Mouse (Mus musculus): ENCODE data around the gene Pla2g5. TPM values are rescaled to one million over a fixed set of nuclear protein-coding genes. Genes with fewer than 3 reads are reported as not detected.

Pla2g5 gene
- total and polyA plus RNA-seq, 3 experiments = 24.8 to 87.6 (median 33.0) TPM

DNA sequence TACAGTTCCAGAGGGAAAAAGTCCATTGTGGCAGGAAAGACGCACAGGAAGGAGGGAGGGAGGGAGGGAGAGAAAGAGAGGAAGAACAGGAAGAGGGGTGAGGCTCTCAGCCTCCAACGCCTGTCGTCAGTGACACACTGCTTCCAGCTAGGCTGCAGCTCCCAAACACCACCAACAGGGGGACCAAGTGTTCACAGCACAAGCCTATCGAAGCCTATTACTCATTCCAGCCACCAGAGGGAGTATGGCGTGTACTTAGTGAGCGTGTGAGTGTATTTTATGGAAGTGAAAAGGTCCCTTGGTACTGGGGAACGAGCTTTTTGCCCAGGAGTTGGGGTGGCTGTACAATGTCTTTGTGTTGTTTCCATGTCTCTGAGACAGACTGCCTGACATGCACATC is 6.8 kb downstream of the Pla2g5 start:
- TF ChIP-seq CTCF (IDR thresholded peaks at IDR 0.05) (peak; percentile 83), EP300 (IDR thresholded peaks at IDR 0.05; ENCODE audit: insufficient read depth, low read depth, low read length) (no peak)
- H3K27ac ChIP-seq = no peak overlapping the region
- 28% methylated on average over 7 of the region's 7 CpGs for WGBS
- 0 out of 2 replicates have a peak, but pooled peaks cover 1% of the 10 kb centered on the region for H3K27me3 ChIP-seq (ENCODE audit: control insufficient read depth, insufficient read depth, low read length)
- H3K9ac ChIP-seq (ENCODE audit: low read depth, low read length) = no peak overlapping the region
- H3K4me1 ChIP-seq (ENCODE audit: control insufficient read depth, insufficient read depth, low read length) = no peaks in the 10 kb centered on the region
- intact Hi-C loops (cut with DNase I) = no loop called here
- H3K4me3 ChIP-seq = no peak overlapping the region
- H3K79me2 ChIP-seq (replicated peaks; ENCODE audit: control insufficient read depth, insufficient read depth, low read length) = no peaks in the 10 kb centered on the region
- no peaks in the 10 kb centered on the region for H3K36me3 ChIP-seq (ENCODE audit: control insufficient read depth, insufficient read depth, low read length)
- DNase-seq = no peak

DNA sequence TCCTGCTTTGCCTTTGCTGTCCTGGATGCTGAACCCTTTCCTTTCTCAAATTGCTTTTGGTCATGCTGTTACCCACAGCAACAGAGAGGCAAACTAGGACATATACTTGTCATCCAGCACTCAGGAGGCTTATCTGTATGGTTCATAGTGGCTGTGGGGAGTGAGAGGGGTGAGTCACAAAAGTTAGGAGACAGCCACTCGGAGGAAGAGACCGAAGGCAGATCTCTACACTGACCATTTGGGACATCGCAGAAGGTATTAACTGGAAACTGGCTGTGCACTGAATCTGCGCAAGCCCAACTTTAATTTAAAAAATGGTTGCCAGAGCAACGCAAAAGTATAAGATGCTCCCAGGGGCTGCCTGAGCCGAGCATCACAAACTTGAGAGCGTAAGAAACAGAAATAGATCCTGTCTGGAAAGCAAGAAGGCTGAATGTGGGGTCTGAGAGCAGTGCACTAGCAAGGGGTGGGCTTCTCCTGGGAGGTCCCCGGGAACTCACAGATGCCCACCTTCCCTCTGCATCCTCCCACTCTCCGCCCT is 8.1 kb downstream of the Pla2g5 start:
- Histone ChIP-seq H3K36me3 (ENCODE audit: control insufficient read depth, insufficient read depth, low read length) (no peaks in the 10 kb centered on the region), H3K4me1 (ENCODE audit: control insufficient read depth, insufficient read depth, low read length) (no peaks in the 10 kb centered on the region), H3K4me3 (no peak overlapping the region), H3K27ac (no peak overlapping the region), H3K27me3 (ENCODE audit: control insufficient read depth, insufficient read depth, low read length) (0 out of 2 replicates have a peak, but pooled peaks cover 1% of the 10 kb centered on the region), H3K79me2 (replicated peaks; ENCODE audit: control insufficient read depth, insufficient read depth, low read length) (no peaks in the 10 kb centered on the region), H3K9ac (ENCODE audit: low read depth, low read length) (no peak overlapping the region)
- DNase-seq = no peak
- intact Hi-C loops (cut with DNase I) = no loop called here
- no peak for TF ChIP-seq CTCF (IDR thresholded peaks at IDR 0.05)
- TF ChIP-seq POLR2A (IDR thresholded peaks at IDR 0.05; ENCODE audit: insufficient read depth, low read depth, low read length) = no peak
- TF ChIP-seq EP300 (IDR thresholded peaks at IDR 0.05; ENCODE audit: insufficient read depth, low read depth, low read length) = no peak
- WGBS = 75% methylated on average over 9 of the region's 9 CpGs

DNA sequence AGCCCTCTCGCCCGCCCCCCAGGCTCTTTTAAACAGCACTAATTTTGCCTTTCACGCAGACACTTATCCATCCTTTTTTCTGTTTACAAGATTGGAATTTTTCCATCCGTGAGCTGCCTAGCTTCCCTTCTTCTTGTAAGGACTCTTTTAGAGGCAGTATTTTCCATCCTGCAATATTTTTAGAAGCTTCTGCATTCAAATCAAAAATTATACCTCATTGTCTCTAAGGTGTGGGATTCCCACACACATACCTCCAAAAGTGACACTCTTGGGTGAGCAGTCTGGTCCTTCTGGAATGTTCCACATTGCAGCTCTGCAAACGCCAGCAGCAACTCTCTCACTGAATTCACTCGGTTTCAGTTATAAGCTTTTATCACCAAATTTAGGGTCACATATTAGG is 10.3 kb downstream of the Pla2g5 start:
- DNase-seq = no peak
- no peak overlapping the region for H3K27ac ChIP-seq
- no peak overlapping the region for H3K9ac ChIP-seq (ENCODE audit: low read depth, low read length)
- H3K4me1 ChIP-seq (ENCODE audit: control insufficient read depth, insufficient read depth, low read length) = no peaks in the 10 kb centered on the region
- no peaks in the 10 kb centered on the region for H3K79me2 ChIP-seq (replicated peaks; ENCODE audit: control insufficient read depth, insufficient read depth, low read length)
- H3K36me3 ChIP-seq (ENCODE audit: control insufficient read depth, insufficient read depth, low read length) = no peaks in the 10 kb centered on the region
- H3K27me3 ChIP-seq (ENCODE audit: control insufficient read depth, insufficient read depth, low read length) = peaks cover 3% of the 10 kb centered on the region; the same call in 1 of the 2 replicates
- 65% methylated on average over 6 of the region's 6 CpGs for WGBS
- TF ChIP-seq POLR2A (IDR thresholded peaks at IDR 0.05; ENCODE audit: insufficient read depth, low read depth, low read length) (no peak), EP300 (IDR thresholded peaks at IDR 0.05; ENCODE audit: insufficient read depth, low read depth, low read length) (no peak), CTCF (IDR thresholded peaks at IDR 0.05) (no peak)
- no peak overlapping the region for H3K4me3 ChIP-seq
- intact Hi-C loops (cut with DNase I) = no loop called here

DNA sequence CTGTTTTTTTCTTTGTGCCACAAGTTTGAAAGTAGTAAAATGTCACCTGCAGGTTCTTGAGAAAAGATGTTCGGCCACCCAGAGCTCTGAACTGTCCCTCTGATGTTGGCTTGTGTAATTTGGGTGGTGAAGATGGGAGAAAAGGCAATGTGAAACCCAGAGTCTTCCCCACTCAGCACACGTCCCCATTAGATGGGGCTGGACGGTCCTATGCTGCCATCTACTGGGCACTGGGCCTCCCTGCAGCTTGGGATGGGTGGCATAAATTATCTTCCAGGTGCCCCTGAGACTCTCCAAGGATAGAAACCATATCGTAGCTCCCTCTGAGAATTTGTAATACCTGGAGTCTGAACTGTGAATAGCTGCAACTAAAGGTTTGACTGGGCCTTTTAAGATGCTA is 11.8 kb downstream of the Pla2g5 start:
- no peak overlapping the region for H3K9ac ChIP-seq (ENCODE audit: low read depth, low read length)
- H3K4me1 ChIP-seq (ENCODE audit: control insufficient read depth, insufficient read depth, low read length) = no peaks in the 10 kb centered on the region
- H3K79me2 ChIP-seq (replicated peaks; ENCODE audit: control insufficient read depth, insufficient read depth, low read length) = no peaks in the 10 kb centered on the region
- no peak overlapping the region for H3K27ac ChIP-seq
- WGBS = 3% methylated on average over 4 of the region's 4 CpGs
- DNase-seq = peak; percentile 48 to 74
- H3K4me3 ChIP-seq = no peak overlapping the region
- no peaks in the 10 kb centered on the region for H3K36me3 ChIP-seq (ENCODE audit: control insufficient read depth, insufficient read depth, low read length)
- H3K27me3 ChIP-seq (ENCODE audit: control insufficient read depth, insufficient read depth, low read length) = peaks cover 3% of the 10 kb centered on the region; the same call in 1 of the 2 replicates
- TF ChIP-seq POLR2A (IDR thresholded peaks at IDR 0.05; ENCODE audit: insufficient read depth, low read depth, low read length) (no peak), EP300 (IDR thresholded peaks at IDR 0.05; ENCODE audit: insufficient read depth, low read depth, low read length) (peak; percentile 88; the same call in 1 of the 2 replicates)
- intact Hi-C loops (cut with DNase I) = loop anchor here (1.0 kb wide), 3 partner anchors 103 to 404 kb away; no protein-coding TSS in a partner anchor

DNA sequence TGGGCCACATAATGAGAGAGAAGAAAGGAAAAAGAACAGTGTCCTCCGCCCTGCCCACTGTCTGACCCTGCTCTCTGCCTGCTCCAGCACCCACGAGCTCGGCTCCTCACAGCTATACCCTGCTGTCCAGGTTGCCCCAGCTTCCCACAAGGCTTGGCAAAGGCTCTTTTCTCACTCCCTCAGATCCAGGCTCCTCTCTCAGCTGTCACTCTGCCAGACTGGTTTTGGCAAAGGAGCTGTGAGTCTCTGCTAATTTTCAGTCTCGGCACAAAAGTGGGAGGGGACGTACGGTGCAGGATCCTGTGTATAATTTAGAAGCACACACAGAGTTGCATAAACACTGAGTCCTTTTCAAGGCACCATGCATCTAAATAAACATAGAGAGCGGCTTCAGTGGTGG is 21.9 kb downstream of the Pla2g5 start:
- Histone ChIP-seq H3K27me3 (ENCODE audit: control insufficient read depth, insufficient read depth, low read length) (no peaks in the 10 kb centered on the region), H3K4me3 (no peak overlapping the region), H3K79me2 (replicated peaks; ENCODE audit: control insufficient read depth, insufficient read depth, low read length) (no peaks in the 10 kb centered on the region), H3K9ac (ENCODE audit: low read depth, low read length) (no peak overlapping the region), H3K4me1 (ENCODE audit: control insufficient read depth, insufficient read depth, low read length) (no peaks in the 10 kb centered on the region), H3K36me3 (ENCODE audit: control insufficient read depth, insufficient read depth, low read length) (no peaks in the 10 kb centered on the region), H3K27ac (no peak overlapping the region)
- intact Hi-C loops (cut with DNase I) = no loop called here
- no peak for TF ChIP-seq CTCF (IDR thresholded peaks at IDR 0.05)
- TF ChIP-seq EP300 (IDR thresholded peaks at IDR 0.05; ENCODE audit: insufficient read depth, low read depth, low read length) = no peak
- TF ChIP-seq POLR2A (IDR thresholded peaks at IDR 0.05; ENCODE audit: insufficient read depth, low read depth, low read length) = no peak
- no peak for DNase-seq
- WGBS = 70% methylated on average over 7 of the region's 7 CpGs

DNA sequence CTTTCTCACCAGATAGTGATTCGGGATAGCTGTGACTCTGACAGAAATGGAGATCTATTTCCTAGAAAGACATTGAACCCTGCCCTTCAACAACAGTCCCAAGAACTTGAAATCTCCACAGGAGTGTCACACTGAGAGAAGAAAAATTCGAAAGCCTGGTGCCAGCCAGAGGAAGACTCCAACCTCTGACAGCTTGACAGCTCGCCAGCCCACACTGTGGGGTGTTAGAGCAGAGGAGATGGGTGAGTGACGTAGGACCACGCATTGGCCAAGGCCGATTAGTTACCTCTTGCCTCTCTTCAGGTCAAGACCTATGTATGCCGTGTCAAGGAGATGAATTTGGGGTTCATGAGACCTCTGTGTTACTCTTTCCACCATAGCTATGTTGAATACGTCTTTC is 22.6 kb downstream of the Pla2g5 start:
- WGBS = 81% methylated on average over 8 of the region's 8 CpGs
- H3K9ac ChIP-seq (ENCODE audit: low read depth, low read length) = no peak overlapping the region
- no peaks in the 10 kb centered on the region for H3K27me3 ChIP-seq (ENCODE audit: control insufficient read depth, insufficient read depth, low read length)
- no peaks in the 10 kb centered on the region for H3K4me1 ChIP-seq (ENCODE audit: control insufficient read depth, insufficient read depth, low read length)
- H3K27ac ChIP-seq = no peak overlapping the region
- H3K79me2 ChIP-seq (replicated peaks; ENCODE audit: control insufficient read depth, insufficient read depth, low read length) = no peaks in the 10 kb centered on the region
- H3K4me3 ChIP-seq = no peak overlapping the region
- DNase-seq = no peak
- no peak for TF ChIP-seq CTCF (IDR thresholded peaks at IDR 0.05)
- no peak for TF ChIP-seq POLR2A (IDR thresholded peaks at IDR 0.05; ENCODE audit: insufficient read depth, low read depth, low read length)
- no peak for TF ChIP-seq EP300 (IDR thresholded peaks at IDR 0.05; ENCODE audit: insufficient read depth, low read depth, low read length)
- H3K36me3 ChIP-seq (ENCODE audit: control insufficient read depth, insufficient read depth, low read length) = no peaks in the 10 kb centered on the region
- intact Hi-C loops (cut with DNase I) = no loop called here
